Mouse (Mus musculus): ENCODE measurements around the gene Cpox. TPM values are rescaled to one million over a fixed set of nuclear protein-coding genes. Genes with fewer than 3 reads are reported as not detected.

The Cpox gene
- polyA plus RNA-seq, 1 experiment, result 206 TPM

DNA sequence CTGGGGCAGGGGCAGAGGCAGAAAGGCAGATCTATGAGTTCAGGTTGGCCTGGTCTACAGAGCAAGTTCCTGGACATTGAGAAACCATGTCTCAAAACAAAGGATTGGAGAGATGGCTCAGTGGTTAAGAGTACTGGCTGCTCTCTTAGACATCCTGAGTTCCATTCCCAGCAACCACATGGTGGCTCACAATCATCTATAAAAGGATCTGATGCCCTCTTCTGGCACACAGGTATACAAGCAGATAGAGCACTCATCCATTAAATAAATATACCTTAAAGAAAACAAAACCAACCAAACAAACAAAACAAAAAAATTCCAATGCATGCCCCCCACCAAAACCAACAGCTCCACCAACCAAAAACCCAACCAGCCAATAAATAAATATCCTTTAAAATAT is 14.4 kb downstream of the Cpox start:
- TF ChIP-seq GATA1 (IDR thresholded peaks at IDR 0.05; ENCODE audit: low read length), result no peak

- no peak for TF ChIP-seq GATA1 (IDR thresholded peaks at IDR 0.05; ENCODE audit: low read length)
Observed at GRCm38 (mm10) chr16:58685548-58686537, 15.8 kb downstream of the Cpox start.

- TF ChIP-seq GATA1 (IDR thresholded peaks at IDR 0.05; ENCODE audit: low read length), result no peak
Observed at GRCm38 (mm10) chr16:58688534-58688933, 18.4 kb downstream of the Cpox start.

DNA sequence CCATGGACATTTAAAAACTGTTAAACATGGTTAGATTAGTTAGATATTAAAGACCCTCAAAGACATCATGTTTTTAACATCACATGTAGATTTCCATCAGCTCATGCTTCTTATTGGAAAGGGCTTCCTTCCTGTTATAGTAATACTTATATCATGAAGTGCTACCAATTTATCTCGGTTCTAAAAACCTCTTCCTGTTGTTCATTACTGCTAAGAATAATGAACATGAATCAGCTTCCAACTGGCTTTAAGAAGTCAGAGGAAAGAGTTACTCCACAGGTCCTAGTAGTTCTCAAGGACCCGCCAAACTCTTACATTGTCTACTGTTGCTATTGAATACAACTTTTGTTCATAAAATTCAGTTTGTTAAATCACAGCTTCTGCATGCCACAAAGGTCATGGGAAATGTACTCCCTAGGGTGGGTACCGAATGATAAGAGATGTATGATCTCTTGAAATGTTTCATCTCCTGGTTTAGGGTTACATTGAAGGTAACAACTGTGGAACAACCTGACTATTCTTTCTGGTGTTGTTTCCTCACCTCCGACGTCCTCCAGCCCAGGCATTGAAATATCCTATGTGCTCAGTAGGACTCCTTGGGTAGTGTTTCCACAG is 19.6 kb downstream of the Cpox start:
- TF ChIP-seq GATA1 (IDR thresholded peaks at IDR 0.05; ENCODE audit: low read length), result no peak

GRCm38 (mm10) chr16:58690322-58690732 is 20.2 kb downstream of the Cpox start:
- TF ChIP-seq GATA1 (IDR thresholded peaks at IDR 0.05; ENCODE audit: low read length), result no peak

GRCm38 (mm10) chr16:58694091-58694490 is 24.0 kb downstream of the Cpox start:
- TF ChIP-seq GATA1 (IDR thresholded peaks at IDR 0.05; ENCODE audit: low read length), result no peak

DNA sequence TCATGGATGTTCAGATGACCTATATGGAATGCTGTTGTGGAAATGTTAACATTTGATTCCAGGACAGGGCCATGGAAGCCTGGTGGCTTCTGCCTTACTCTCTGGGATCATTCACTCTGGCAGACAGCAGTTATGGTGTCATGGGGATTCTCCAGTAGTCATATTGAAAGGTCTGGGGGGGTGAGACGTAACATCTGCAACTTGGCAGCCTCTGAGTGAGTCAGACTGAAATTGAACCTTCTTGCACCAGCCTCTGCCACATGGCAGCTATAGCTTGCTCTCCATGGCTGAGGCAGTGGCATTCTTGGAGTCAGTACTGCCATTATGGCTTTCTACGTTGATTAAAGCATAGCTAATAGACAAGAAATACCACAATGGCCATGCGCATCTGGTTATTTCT is 26.7 kb downstream of the Cpox start:
- TF ChIP-seq GATA1 (IDR thresholded peaks at IDR 0.05; ENCODE audit: low read length), result no peak

DNA sequence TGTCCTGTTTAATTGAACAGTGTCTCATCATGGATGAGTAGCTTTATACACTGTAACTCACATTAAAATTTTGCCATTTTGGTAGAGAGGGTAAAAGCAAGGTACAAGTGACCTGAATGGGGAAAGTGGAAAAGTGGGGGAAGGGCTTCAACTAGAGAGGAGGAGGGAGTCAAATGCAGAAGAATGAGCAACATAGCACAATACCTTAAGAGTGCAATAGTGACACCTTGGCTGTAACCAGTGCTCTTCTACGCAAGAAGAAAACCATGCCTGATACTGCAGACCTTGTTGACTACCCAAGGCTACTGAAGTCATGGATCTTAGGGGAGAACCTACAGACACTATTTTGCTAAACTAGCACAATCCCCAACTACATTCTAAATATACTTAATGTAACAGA is 27.2 kb downstream of the Cpox start:
- no peak for TF ChIP-seq GATA1 (IDR thresholded peaks at IDR 0.05; ENCODE audit: low read length)

- no peak for TF ChIP-seq GATA1 (IDR thresholded peaks at IDR 0.05; ENCODE audit: low read length)
Observed at GRCm38 (mm10) chr16:58700174-58700573, 30.1 kb downstream of the Cpox start.

DNA sequence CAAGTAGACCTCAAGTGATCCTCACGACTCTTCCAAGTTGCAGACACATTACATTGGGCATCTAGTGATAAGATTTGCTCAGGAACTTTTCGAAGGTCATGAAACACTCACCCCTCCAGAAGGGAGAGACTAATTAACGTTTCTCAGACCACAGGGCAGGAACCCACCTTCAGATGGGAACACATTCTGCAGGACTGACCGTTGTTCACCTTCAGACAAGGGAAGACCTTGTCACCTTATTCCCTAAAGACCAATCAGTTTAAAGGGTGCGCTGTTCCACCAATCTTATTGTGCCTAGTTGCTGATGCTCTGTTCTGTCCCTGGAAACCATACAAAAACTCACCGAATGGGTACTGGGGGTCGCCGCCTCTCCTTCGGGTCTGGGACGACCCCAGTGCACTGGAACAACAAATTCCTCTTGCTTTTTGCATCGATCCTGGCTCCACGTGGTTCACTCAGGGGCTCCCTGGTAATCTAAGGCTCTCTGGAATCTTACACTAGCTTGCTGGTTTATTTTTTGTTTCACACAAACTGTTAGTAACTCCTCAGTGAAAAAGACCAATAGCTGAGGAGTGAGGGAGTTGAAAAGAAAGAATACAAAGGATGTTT is 30.8 kb downstream of the Cpox start:
- no peak for TF ChIP-seq GATA1 (IDR thresholded peaks at IDR 0.05; ENCODE audit: low read length)

- TF ChIP-seq GATA1 (IDR thresholded peaks at IDR 0.05; ENCODE audit: low read length), result no peak
Observed at GRCm38 (mm10) chr16:58701779-58702178, 31.7 kb downstream of the Cpox start.

DNA sequence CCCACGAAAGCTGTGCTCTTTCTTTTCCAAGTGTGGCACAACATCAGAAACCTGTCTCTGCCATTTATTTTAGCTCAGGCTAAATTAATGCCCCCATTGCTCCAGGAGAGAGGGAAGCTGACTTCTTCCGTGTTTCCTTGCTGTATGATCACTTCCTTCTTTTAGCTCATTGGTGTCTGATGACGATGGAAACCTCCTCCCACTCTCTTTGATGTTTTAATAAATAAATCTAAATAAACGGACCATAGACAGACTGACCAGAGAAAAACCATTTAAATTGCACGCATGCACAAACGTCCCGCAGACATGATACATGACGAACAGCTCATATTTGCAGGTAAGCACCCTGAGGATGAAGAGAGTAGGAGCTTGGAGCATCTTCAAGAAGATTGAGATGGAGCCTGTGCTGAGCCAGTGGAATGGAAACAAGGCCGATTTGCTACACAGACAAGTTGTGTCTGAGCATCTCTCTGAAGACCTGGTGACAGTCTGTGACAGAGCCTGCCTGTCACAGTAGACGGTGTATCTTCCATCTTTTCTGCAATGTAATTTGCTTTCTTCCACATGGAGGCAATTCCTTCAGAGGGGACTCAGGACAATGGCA is 32.3 kb downstream of the Cpox start:
- no peak for TF ChIP-seq GATA1 (IDR thresholded peaks at IDR 0.05; ENCODE audit: low read length)

DNA sequence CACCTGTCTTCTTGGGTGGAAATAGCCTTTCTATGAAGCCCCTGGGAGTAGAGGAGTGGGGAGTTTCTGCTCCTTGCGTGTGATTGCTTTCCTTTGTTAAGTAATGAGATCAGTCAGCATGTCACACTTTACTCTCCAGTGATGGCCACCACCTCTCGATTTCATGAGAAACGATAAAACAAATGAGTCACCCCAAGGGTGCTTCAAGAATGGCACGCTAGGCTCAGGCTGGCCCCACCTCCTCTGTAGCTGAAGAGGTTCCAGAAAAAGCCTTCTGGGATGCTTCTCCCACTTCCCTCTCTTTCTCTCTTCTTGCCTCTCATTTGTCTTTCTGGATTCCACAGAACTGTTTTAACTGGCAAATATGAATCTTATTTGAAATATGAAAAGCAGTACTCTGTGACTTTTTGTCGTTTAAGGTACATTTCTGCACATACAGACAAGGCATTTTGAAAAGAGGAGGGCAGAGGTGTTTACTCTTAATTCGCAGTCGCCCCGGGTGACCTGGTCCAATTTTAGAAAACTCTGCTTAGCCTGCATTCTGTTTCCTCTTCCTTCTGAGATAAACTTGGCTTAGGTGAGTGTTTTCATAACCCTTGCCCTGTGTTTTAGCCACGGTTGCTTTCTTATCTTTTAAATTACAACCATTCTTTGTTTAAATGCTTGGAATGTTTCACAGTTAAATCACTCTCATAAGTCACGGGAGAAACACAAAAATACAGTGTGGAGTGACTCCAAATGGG is 33.5 kb downstream of the Cpox start:
- no peak for TF ChIP-seq GATA1 (IDR thresholded peaks at IDR 0.05; ENCODE audit: low read length)

DNA sequence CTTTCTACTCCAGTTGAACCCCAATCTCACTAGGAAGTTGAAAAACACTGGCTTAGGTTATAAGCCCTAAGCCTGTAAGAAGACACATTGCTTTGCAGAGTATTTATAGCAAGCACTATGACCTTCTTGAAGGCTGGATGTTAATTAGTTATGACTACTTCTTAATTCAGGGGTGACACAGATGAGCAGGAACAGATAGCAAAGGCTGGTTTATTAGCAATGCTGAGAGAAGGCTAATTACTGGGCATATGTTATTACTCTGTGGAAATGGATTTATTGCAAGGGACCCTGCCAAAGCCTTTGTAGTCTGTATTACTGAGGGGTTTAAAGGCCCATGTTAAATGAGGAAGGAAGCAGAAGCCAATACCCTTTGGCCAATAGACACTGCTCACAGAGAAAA is 34.9 kb downstream of the Cpox start:
- no peak for TF ChIP-seq GATA1 (IDR thresholded peaks at IDR 0.05; ENCODE audit: low read length)

GRCm38 (mm10) chr16:58707276-58707905 is 37.3 kb downstream of the Cpox start:
- no peak for TF ChIP-seq GATA1 (IDR thresholded peaks at IDR 0.05; ENCODE audit: low read length)
